Mouse (Mus musculus): Measurements from ENCODE around the gene Asb10. TPM values are rescaled to one million over a fixed set of nuclear protein-coding genes. Genes with fewer than 3 reads are reported as not detected.

Asb10 gene
- polyA plus RNA-seq, 1 experiment from 2014 or later: 0.09 TPM

DNA sequence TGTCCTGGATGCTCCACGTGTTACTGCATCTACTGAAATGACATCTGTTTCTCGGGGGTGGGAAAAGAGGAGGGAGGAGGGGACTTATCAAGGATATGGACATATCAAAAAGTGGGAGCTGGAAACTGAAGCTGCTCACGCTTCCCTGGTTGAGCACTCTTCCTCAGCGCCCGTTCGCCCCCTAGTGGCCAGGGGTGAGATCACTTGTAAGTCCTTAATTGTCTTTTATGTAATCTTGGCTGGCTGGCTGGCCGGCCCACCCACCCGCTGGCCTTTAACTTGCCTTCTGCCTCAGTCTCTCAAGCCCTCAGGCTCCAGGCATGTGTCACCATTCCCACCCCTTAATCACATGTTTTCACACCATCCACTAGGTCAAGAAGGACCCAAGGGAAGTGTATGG is 54.7 kb downstream of the Asb10 start:
- H3K4me2 ChIP-seq (ENCODE audit: low read length): no peak overlapping the region
- peak; percentile 24; the same call in 1 of the 2 replicates for ATAC-seq
- H3K27me3 ChIP-seq (replicated peaks; ENCODE audit: control insufficient read depth, insufficient read depth, low read length): no peaks in the 10 kb centered on the region
- peaks cover 15% of the 10 kb centered on the region for H3K36me3 ChIP-seq (ENCODE audit: control insufficient read depth, insufficient read depth)
- no peak overlapping the region for H3K4me3 ChIP-seq (replicated peaks; ENCODE audit: low read length)
- no peak overlapping the region for H3K27ac ChIP-seq (ENCODE audit: low read length)
- no peak overlapping the region for H3K9ac ChIP-seq (replicated peaks; ENCODE audit: low read depth, low read length)
- 0% methylated on average over 8 of the region's 8 CpGs for WGBS
- H3K9me3 ChIP-seq (ENCODE audit: control insufficient read depth, low read length): no peaks in the 10 kb centered on the region
- peaks cover 28% of the 10 kb centered on the region for H3K4me1 ChIP-seq (replicated peaks; ENCODE audit: control insufficient read depth, insufficient read depth, low read length)

DNA sequence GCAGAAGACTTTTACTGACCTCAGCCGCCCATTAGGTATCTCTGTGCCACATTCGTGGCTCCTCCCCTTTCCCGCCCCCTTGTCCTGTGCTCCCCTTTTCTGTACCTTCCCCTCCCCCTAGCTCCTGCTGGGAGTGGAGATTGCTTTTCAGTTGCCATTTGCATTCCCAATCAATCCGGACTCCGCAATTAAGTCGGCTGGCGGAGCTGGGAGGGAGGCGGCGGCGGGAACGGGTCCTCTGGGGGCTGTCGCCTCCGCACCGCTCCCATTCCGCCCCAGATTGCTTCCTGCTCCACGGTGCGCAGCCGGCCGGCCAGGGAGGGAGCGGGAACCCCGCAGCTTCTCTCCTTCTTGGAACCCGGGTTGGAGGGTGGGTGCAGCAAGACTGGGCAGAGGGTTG is 55.8 kb downstream of the Asb10 start:
- Histone ChIP-seq H3K4me2 (ENCODE audit: low read length) (peak overlapping the region; percentile 31), H3K27me3 (replicated peaks; ENCODE audit: control insufficient read depth, insufficient read depth, low read length) (no peaks in the 10 kb centered on the region), H3K9ac (replicated peaks; ENCODE audit: low read depth, low read length) (peak overlapping the region; percentile 30; the same call in 1 of the 2 replicates), H3K4me3 (replicated peaks; ENCODE audit: low read length) (no peak overlapping the region), H3K4me1 (replicated peaks; ENCODE audit: control insufficient read depth, insufficient read depth, low read length) (peaks cover 26% of the 10 kb centered on the region), H3K9me3 (ENCODE audit: control insufficient read depth, low read length) (no peaks in the 10 kb centered on the region), H3K36me3 (ENCODE audit: control insufficient read depth, insufficient read depth) (peaks cover 17% of the 10 kb centered on the region), H3K27ac (ENCODE audit: low read length) (no peak overlapping the region)
- peak; percentile 16; the same call in 1 of the 2 replicates for ATAC-seq
- 4% methylated on average over 22 of the region's 22 CpGs for WGBS

DNA sequence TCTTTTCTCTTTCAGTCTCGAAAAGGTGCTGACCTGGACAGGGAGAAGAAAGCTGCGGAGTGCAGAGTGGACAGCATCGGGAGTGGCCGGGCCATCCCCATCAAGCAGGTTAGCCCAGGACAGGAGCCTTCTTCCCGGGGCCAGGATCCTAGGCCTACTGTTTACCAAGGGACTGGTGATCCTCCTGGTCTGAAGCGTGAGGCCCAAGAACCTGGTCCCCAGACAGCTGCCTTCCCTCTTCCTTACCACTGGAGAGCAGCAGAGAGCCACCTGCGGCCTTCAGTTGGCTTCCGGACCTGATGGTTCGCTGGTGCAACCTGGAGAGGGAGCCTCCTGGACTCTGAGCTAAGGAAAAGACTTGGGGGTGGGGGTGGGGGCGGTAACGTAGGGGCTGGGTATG is 57.5 kb downstream of the Asb10 start:
- Histone ChIP-seq H3K9ac (replicated peaks; ENCODE audit: low read depth, low read length) (no peak overlapping the region), H3K4me3 (replicated peaks; ENCODE audit: low read length) (no peak overlapping the region), H3K9me3 (ENCODE audit: control insufficient read depth, low read length) (no peaks in the 10 kb centered on the region), H3K4me2 (ENCODE audit: low read length) (no peak overlapping the region), H3K36me3 (ENCODE audit: control insufficient read depth, insufficient read depth) (peaks cover 16% of the 10 kb centered on the region), H3K4me1 (replicated peaks; ENCODE audit: control insufficient read depth, insufficient read depth, low read length) (peaks cover 26% of the 10 kb centered on the region), H3K27ac (ENCODE audit: low read length) (no peak overlapping the region), H3K27me3 (replicated peaks; ENCODE audit: control insufficient read depth, insufficient read depth, low read length) (no peaks in the 10 kb centered on the region)
- ATAC-seq: peak; percentile 23
- 22% methylated on average over 11 of the region's 11 CpGs for WGBS

Other genes starting within 250 kb of the Asb10 start
- gene Kcnh2, start 189.4 kb downstream of the Asb10 start, polyA plus RNA-seq (2015; fragmentation: Nextera tagmentation; extraction: Ambion mirVana): 4.7 and 6.2 TPM in 2 replicates
- gene Nos3, start 176.2 kb downstream of the Asb10 start, polyA plus RNA-seq (2015; fragmentation: Nextera tagmentation; extraction: Ambion mirVana): 7.5 and 9.9 TPM in 2 replicates
- gene Atg9b, start 148.8 kb downstream of the Asb10 start, polyA plus RNA-seq (2015; fragmentation: Nextera tagmentation; extraction: Ambion mirVana): 1.8 and 1.9 TPM in 2 replicates
- 46.1 and 58.1 TPM in 2 replicates for gene Abcb8, start 147.3 kb downstream of the Asb10 start, polyA plus RNA-seq (2015; fragmentation: Nextera tagmentation; extraction: Ambion mirVana)
- 0.14 and 0.36 TPM in 2 replicates for gene Asic3, start 127.6 kb downstream of the Asb10 start, polyA plus RNA-seq (2015; fragmentation: Nextera tagmentation; extraction: Ambion mirVana)
- gene Cdk5, start 117.4 kb downstream of the Asb10 start, polyA plus RNA-seq (2015; fragmentation: Nextera tagmentation; extraction: Ambion mirVana): 106 and 127 TPM in 2 replicates
- gene Slc4a2, start 117.1 kb downstream of the Asb10 start, polyA plus RNA-seq (2015; fragmentation: Nextera tagmentation; extraction: Ambion mirVana): 19.1 and 23.9 TPM in 2 replicates
- 92.2 and 96.3 TPM in 2 replicates for gene Fastk, start 95.7 kb downstream of the Asb10 start, polyA plus RNA-seq (2015; fragmentation: Nextera tagmentation; extraction: Ambion mirVana)
- gene Tmub1, start 93.1 kb downstream of the Asb10 start, polyA plus RNA-seq (2015; fragmentation: Nextera tagmentation; extraction: Ambion mirVana): 37.3 and 45.4 TPM in 2 replicates
- gene Agap3, start 88.8 kb downstream of the Asb10 start, polyA plus RNA-seq (2015; fragmentation: Nextera tagmentation; extraction: Ambion mirVana): 57.0 and 58.6 TPM in 2 replicates
- 0.45 and 1.3 TPM in 2 replicates for gene Gbx1, start 13.8 kb downstream of the Asb10 start, polyA plus RNA-seq (2015; fragmentation: Nextera tagmentation; extraction: Ambion mirVana)
- 0.26 and 0.35 TPM in 2 replicates for gene 4931409K22Rik, start 15.8 kb upstream of the Asb10 start, polyA plus RNA-seq (2015; fragmentation: Nextera tagmentation; extraction: Ambion mirVana)
- 107 and 109 TPM in 2 replicates for gene Abcf2, start 36.5 kb upstream of the Asb10 start, polyA plus RNA-seq (2015; fragmentation: Nextera tagmentation; extraction: Ambion mirVana)
- 20.5 and 20.8 TPM in 2 replicates for gene Chpf2, start 45.8 kb upstream of the Asb10 start, polyA plus RNA-seq (2015; fragmentation: Nextera tagmentation; extraction: Ambion mirVana)
- 156 and 181 TPM in 2 replicates for gene Smarcd3, start 83.4 kb upstream of the Asb10 start, polyA plus RNA-seq (2015; fragmentation: Nextera tagmentation; extraction: Ambion mirVana)
- gene Nub1, start 144.6 kb upstream of the Asb10 start, polyA plus RNA-seq (2015; fragmentation: Nextera tagmentation; extraction: Ambion mirVana): 70.0 and 71.2 TPM in 2 replicates
- gene Wdr86, start 189.7 kb upstream of the Asb10 start, polyA plus RNA-seq (2015; fragmentation: Nextera tagmentation; extraction: Ambion mirVana): 4.7 and 5.1 TPM in 2 replicates
- gene Crygn, start 217.0 kb upstream of the Asb10 start, polyA plus RNA-seq (2015; fragmentation: Nextera tagmentation; extraction: Ambion mirVana): 2.5 TPM in 1 of 2 replicates, not detected in the other

All from forebrain, embryonic 16.5 days (tissue).